Mouse (Mus musculus) layer of hippocampus, adult 18-20 months (tissue): ENCODE results near the gene Cd81. TPM values are rescaled to one million over a fixed set of nuclear protein-coding genes. Genes with fewer than 3 reads are reported as not detected.

Experiments used
- DNase-seq, 2 experiments: peaks; one replicate each; pipeline ENCODE4 v3.0.0; 2022; ENCODE audit warnings: low spot score in 2 of 2
- total RNA-seq, 2 experiments: library from RNA; stranded (reverse); gene quantifications; 2 replicates each; pipeline ENCODE4 v1.2.3; 2021

The Cd81 gene
- total RNA-seq, 2 experiments from 2014 or later: 459 to 481 TPM

DNA sequence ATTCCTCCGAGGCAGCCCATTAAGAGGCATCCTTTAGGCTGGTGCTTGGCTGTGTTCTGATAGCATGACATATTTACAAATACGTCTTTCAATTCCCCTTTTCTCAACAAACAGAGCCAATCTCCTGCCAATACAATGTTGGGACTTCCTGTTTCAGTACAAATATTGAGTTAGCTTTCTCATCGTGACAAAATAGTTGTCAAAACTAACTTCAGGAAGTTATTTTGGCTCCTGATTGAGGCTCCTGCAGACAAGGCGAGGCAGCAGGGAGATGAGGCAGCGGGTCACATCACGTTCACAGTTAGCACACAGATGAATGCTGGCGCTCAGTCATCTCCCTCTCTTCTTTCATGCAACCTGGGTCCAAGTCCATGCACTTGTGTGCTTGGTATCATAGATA, 6.2 kb upstream of the Cd81 start:
- DNase-seq: no peak

DNA sequence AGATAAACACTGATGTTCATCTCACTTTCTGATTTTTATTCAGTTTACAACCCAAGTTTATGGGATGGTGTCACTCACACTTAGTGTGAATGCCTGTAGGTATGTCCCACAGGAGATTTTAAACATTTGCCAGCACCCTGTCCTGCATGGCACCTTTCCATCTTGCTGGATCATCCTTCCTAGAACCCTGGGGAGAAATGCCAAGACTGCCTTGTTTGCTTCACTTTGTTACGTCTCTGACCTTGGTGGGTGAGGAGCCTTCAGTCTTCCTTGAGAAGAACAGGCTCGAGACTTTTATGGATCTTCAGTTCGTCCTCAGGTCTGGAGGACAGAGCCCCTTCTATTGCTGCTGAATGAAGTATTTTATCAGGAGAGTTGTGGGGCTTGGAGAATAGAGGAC, 3.2 kb upstream of the Cd81 start:
- no peak for DNase-seq

DNA sequence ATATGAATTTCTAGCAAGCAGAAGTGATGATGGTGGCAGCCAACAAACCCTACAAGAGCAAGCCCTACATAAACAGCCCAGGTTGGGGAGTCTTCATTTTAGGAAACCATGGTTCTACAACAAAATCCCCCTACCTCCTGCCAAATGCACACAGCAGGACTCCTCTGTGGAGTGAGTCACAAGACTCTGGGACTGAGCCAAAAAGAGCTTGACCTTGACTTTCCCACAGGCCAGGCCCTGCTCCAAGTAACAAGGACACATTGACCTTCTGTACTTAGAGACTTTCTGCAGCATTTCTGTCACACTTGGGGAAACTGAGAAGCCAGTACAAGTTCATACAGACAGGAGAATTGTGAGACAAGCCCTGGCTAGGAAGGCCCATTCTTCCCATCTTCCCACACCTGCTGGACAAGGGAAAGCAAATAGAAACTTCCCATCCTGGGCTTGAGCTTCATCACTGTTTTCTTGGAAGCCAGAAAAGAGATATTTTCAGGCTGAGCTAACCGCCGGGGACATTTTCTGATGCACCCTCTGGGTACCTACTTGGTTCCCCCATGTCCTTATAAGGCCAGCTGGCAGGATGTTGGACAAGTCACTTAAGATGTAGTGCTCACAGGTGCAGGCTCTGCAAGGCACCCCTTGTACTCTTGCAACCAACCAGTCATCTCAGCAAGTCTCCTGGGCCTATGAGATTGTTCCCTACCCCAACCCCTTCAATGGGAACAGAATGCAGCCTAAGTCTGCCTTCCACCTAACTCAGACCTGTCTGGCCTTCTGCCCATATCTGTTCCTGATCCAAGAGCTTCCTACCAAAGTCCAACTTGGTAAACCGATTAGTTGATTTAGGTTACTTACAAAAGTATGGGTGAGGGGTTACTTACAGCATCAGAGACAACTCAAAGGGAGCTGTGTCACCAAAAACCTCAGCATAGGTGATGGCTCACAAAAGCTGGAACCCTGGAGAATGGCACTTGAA, 2.4 kb upstream of the Cd81 start:
- DNase-seq: no peak

DNA sequence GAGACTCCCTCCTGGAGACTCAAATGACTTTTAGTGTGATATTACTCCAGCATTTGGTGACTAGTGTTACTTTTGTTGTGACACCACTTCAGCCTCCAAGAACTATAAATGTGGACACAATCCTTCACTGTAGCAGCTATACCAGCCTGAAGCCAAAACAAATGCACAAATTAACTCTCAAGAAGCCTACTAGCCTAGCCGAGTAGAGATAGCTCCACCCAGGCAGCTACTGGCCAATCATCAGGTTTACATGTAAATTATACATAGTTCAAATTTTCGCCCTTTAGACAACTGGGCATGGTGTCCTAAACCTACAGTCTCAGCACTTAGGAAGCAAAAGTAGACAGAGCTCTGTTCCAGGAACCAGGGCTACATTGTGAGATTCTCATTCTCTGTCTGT, 1.2 kb upstream of the Cd81 start:
- DNase-seq: no peak

DNA sequence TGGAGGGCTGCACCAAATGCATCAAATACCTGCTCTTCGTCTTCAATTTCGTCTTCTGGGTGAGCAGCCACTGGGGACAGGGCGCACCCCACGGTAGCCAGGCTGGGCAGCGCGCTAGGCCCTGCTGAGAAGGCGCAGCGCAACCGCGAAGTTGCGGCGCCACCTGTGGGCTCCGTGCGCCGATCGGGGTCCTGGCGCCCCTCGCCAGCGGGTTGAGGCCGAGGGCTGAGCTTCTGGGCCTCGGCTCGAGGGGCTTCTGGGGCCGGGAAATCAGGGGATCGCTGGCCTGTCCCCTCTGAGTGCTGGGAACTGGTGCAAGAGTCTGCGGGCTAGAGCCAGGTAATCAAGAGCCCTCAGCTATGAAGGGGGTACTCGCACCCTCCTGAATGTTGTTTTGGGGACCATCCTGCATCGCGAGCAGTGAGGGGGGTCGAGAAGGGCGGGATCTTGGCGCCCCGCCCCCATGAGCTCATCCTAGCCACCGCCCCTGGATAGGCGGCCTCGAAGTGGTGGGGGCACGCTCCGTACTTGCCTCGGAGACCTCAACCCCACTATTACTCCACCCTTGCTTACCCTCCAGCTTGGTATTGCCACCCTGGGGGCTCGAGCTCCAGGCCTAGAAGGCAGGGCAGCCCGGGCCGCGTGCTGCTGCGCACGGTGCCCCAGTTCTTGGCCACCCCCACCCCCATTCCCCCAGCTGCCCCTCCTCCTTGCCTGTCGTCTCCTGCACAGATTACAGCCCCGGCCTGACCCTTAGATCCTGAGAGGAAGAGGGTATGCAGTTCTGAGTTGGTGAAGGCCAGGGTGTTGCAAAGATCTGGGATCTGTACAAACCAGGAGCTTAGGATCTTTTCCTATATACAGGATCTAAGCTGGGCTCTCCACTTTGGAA, 715 bp downstream of the Cd81 start:
- peak in 1 of 2 experiments; percentile 69 for DNase-seq

DNA sequence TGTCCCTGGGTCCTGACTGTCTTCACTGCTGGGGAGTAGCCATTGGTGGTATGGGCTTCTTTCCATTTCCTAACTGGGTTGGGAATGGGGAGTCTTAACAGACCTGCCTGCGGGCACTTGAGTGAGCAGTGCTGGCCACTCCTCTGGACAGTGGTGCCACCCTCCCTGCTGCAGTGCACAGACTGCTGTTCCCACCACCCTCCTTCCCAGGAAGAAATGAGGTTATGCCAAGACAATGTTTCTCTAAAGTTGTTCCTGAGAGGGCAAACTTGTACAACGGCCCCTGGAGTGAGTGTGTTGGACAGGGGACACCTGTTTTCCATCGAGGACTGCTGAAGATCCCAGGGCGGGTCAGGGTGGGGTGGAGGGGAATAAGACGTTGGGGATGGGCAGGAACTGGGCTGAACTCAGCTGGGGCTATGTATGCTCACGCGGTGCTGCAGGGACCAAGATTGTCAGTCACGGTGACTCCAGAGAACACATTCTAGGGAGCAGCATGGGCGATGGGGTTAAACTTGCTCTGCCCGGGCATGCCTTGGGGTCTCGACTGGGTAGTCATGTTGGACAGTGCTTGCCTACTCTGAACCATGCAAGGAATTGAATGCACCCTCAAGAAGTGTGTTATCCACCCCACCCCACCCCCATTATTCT, 1.5 kb downstream of the Cd81 start:
- DNase-seq: no peak

DNA sequence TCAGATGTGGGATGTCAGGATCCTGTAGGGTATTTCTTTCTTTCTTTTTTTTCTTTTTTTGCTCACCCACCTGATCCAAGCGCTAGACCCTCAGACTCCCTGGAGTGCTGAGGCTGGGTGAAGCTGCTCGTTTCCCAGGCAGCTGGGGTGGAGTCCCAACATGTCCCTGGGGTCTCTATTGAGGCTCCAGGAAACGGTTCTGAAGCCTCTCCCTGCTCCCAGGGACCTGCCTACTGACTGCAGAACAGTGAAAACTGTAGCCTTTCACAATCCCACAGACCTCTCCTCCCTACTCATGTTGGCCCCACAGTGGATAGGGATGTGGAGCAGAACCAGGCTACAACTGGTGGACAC, 2.0 kb downstream of the Cd81 start:
- DNase-seq: no peak

DNA sequence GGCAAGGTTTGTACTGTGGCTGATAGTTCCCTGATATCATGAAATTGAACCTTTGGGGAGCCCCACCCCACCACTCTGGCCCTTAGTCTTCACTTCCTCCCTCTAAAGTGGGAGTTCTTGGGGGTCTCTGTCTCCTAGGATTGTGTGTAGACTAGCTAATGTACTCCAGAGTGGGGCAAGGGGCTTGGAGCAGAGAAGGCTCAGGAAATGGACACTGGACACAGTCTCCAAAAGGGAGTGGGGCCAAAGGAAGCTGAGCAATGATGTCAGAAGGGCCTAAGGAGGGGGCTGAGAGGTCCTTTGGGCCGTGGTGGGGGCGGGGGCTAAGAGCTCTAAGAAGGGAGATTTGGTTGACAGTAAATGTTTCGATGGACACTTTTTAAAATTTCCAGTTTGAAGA, 2.5 kb downstream of the Cd81 start:
- DNase-seq: no peak

DNA sequence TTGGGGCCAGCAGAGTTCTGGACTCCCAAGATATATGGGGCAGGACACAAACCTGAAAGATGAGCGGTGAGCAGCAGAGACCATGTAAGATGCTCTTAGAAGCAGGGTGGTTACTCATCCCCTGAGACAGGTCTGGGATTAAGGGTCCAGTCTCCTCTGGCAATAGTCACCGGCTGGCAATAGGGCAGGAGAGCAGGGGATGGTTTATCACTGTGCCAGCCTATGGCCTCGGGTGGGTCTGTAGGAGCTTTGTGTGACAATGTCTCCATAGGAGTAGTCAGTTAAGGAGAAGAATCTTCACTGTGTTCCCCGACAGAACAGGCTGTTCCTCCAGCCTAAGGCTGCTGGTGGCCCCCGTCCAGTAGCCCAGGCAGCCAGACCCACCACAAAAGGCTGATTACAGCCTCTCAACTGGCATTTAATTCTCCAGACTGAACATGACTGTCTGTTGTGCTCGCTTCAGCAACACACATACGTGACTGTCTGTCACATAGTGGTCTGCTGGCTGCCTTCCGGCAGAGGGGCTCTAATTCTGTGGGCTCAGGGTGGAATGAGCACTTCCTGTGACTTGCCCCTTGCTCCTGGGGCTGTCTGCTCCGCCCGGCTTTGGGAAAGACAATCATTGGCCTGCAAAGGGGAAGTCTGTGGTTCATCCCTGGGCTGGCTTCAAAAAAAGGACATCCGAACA, 3.1 kb downstream of the Cd81 start:
- no peak for DNase-seq

DNA sequence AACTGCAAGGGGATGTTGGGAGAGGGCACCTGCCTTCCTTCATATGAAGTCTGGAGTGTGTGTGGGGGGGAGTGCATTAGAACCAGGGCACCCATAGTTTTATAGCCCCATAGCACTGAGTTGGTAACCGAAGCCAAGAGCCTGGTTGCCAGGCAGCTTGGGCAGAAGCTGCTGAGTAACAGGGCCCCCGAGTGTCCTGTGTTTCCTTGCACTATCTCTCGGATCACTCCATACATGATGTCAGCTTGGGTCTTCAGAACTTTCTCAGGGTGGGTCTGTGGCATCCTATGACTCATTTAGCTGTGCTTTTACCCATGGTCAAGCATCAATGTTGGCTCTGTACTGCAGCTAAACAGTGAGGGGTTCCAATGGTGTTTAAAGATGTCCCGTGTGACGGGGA, 4.5 kb downstream of the Cd81 start:
- DNase-seq: no peak

DNA sequence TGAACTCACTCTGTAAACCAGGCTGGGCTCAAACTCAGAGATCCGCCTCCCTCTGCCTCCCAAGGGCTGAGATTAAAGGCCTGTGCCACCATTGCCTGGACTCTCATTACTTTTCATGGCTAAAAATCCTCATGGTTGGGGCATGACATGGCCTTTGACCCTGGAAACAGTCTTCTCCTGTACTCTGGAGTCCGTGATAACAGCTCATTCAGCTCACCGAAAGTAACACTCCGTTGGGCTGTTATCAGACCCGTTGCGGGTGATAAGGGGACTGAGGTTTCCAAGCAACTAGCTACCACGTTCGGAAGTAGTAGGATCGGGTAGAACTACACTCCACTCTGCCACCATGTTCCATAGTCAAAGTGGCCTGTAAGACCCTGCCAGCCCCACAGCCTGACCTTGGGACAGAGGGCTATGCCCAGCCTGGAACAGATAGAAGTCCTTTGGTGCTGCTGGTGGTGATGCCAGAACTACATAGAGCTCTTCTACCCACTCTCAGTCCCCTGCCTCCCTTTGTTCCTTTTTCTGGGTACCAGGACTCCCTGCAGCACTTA, 5.2 kb downstream of the Cd81 start:
- DNase-seq: no peak

DNA sequence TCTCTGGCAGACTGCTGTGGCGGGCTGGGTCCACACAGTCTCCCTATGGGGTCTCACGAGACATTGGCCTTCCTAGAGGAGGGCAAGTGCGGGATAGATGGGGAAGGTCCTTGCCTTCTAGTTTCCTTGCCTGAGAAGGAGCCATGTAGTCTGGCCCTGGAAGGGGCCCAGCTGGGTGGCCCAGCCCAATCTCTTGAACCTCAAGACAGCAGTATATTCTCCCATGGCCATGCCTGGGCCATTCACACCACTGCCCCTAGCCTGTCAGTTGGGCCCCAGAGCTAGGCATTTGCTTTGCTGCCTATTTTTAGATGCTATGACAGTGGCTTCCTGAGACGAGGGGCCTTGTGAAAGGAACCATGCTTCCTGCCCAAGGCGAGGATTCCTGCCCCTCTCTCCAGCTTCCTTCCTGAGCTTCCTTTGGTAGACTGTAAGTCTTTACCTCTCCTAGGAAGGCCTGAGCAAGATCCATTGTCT, 5.7 kb downstream of the Cd81 start:
- DNase-seq: no peak

DNA sequence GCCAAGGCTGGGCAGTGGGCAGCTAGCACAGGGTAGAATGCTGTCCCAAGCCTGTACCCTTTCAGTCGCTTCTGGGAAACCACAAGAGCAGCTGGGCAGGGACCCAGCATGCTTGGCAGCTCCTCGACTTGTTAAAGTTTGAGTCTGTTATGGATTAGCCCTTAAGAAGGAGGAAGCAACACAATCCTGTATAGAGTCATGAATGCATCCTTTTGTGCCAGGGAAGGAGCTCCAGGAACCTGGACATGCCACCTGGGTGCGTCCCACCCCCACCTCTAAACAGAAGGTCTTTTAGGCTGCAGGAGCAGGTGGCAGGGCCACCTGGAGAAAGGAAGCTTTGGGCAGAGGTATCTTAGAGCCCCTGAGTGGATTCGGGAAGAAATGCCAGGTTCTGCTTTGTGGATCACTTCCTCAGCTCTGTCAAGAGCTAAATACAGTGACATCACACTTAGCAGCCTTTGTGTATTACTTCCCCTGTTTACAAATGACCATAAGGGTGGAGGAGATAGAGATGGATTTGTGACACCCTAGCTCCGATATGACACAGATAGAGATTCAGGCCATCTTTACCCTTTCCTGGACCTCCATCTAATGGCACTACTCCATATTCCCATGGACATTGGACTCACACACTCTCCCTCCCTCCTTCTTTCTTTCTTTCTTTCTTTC, 6.8 kb downstream of the Cd81 start:
- peak in 1 of 2 experiments; percentile 53 for DNase-seq

DNA sequence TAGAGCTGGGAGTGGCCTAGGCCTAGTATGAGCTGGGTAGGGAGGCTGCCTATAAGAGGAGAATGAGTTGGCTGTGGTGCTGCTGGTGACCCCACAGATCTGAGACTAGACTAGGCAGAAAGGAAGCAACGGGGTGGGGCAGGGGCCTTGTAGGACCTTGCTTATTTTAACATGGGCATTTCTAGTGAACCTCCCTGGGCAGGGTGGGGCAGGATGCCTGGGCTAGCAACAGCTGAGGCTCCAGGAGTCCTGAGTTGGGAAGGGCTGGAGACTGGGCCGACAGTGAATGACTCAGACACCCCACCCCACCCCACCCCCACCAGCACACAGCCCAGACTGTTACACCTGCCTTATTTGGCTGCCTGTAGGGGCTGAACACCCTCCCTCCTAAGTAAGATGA, 10.2 kb downstream of the Cd81 start:
- DNase-seq: no peak

DNA sequence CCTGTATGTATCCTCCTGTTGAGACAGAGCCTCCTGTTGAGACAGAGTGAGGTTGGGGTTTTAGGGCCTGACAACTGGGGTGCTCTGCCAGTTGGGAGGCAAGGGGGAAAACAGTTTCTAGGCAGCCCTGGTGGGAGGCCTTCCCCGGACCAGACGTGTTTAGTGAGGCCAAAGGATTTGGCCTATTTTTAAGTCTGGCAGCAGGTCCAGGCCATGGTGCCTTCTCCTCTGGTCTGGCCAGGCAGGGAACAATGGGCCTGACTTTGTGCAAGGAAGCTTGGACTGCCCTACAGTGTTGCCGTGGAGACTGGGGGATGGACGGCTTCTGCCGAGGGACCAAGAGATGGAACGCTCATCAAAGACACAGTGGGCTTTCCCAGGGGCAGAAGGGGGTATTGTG, 11.7 kb downstream of the Cd81 start:
- DNase-seq: peak in 1 of 2 experiments; percentile 54

DNA sequence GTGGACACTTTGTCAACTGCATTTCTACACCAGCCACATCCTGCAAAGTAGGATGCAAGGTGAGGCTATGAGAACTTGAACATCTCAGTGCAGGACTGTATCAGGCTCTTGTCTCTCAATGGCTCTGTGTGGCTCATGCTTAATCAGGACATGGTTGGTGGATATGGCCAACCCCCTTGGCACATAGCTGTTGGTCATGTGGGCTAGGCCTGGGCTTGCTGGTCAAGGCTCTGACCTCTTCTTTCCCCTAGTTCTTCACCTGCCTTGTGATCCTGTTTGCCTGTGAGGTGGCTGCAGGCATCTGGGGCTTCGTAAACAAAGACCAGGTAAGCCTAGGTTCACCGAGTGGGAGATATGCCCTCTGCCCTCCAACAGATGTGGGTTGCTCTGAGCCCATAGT, 13.2 kb downstream of the Cd81 start:
- no peak for DNase-seq

DNA sequence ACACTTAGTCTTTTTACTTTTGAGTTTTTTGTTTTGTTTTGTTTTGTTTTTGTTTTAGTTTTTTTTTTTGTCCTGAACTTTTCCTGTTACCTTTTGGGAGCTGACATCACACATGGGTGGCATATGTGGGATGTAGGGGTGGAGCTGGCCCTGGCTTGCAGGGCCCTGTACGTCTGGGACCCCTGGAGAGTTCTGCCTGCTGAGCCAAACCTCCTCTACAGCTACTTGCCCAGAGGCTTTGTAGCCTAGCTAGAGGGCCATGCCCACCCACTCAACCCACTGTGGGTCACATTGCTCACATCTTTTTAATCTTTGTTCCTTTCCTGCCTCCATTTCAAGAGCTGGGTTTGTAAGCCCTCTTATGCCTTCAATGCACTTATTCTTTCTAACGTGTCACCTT, 14.9 kb downstream of the Cd81 start:
- DNase-seq: no peak

DNA sequence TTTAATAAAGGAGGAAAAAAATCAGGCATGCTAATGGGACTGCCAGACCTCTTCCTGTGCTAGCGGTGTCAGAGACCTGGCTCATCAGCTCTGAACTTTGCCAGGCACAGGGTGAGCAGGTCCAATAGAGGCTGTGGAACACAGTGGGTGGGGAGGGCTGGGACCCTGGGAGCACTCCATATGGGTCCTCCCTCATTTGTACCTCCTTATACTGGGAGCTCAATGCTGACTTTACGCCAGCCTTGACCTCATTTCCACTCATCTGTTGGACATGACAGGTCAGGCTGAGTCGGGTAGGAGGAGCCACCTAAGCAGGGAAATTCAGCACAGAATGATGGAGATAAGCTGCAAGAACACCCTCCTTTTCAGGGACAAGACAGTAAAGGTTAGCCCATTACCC, 15.4 kb downstream of the Cd81 start:
- DNase-seq: no peak

DNA sequence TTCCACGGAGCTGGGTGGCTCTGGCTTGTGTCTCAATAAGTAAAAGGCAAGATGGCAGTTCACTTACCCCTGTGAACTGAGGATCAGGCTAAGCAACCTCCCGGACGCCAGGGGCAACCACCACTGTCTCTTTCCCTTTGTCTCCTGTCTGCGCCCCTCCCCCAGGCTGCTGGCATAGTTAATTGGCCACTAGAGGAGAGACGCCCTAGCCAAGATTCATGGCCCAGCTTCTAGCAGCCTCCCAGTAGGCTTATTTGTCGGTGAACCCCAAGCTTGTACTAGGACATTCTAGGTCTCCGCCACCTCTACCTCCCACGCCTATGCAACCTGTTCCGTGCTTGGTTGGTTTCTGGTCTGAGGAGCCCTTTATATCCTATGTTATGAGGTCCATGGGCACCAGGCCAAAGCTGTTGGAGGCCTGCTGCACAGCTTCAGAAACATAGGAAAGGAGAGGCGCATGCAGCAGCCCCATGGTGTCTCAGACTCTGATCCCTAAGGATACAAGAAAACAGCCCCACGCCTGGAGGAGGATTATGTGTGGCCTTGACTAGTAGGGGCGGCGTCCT, 15.9 kb downstream of the Cd81 start:
- no peak for DNase-seq
